Mouse (Mus musculus): Measurements from ENCODE around the gene Tnfrsf13b. TPM values are rescaled to one million over a fixed set of nuclear protein-coding genes. Genes with fewer than 3 reads are reported as not detected.
A peak's percentile ranks its signal among the peaks of the same experiment; 100 is the strongest.
"Not testable (repeated sequence)": the region's sequence is repeated elsewhere in the genome, so short reads cannot be mapped to it uniquely, and the experiment has no call there.

Gene Tnfrsf13b
- polyA plus RNA-seq, 1 experiment from 2014 or later = 1.4 TPM

- Histone ChIP-seq H3K9me3 (replicated peaks) (no peaks in the 10 kb centered on the region), H3K27ac (no peak overlapping the region), H3K4me3 (replicated peaks) (no peak overlapping the region), H3K4me2 (no peak overlapping the region), H3K9ac (no peak overlapping the region), H3K4me1 (no peaks in the 10 kb centered on the region), H3K36me3 (peaks cover 100% of the 10 kb centered on the region), H3K27me3 (no peaks in the 10 kb centered on the region)
- no peak for ATAC-seq (replicated peaks; ENCODE audit: low FRiP score)
- 78% methylated on average over 11 of the region's 11 CpGs for WGBS
Observed at GRCm38 (mm10) chr11:61159796-61160732, 33.5 kb downstream of the Tnfrsf13b start.

GRCm38 (mm10) chr11:61161121-61161520 lies 34.6 kb downstream of the Tnfrsf13b start:
- Histone ChIP-seq H3K27ac (no peak overlapping the region), H3K4me2 (no peak overlapping the region), H3K4me3 (replicated peaks) (no peak overlapping the region), H3K36me3 (peaks cover 100% of the 10 kb centered on the region), H3K9ac (no peak overlapping the region), H3K4me1 (no peaks in the 10 kb centered on the region), H3K27me3 (no peaks in the 10 kb centered on the region), H3K9me3 (replicated peaks) (no peaks in the 10 kb centered on the region)
- WGBS = 90% methylated on average over 13 of the region's 13 CpGs
- ATAC-seq (replicated peaks; ENCODE audit: low FRiP score) = no peak

- H3K27me3 ChIP-seq = no peaks in the 10 kb centered on the region
- no peak overlapping the region for H3K4me3 ChIP-seq (replicated peaks)
- WGBS = 93% methylated on average over 14 of the region's 14 CpGs
- ATAC-seq (replicated peaks; ENCODE audit: low FRiP score) = no peak
- no peak overlapping the region for H3K27ac ChIP-seq
- no peaks in the 10 kb centered on the region for H3K9me3 ChIP-seq (replicated peaks)
- H3K9ac ChIP-seq = no peak overlapping the region
- no peaks in the 10 kb centered on the region for H3K4me1 ChIP-seq
- H3K36me3 ChIP-seq = peaks cover 100% of the 10 kb centered on the region
- H3K4me2 ChIP-seq = no peak overlapping the region
Observed at GRCm38 (mm10) chr11:61162776-61163175, 36.2 kb downstream of the Tnfrsf13b start.

- no peaks in the 10 kb centered on the region for H3K4me1 ChIP-seq
- peaks cover 98% of the 10 kb centered on the region for H3K36me3 ChIP-seq
- no peaks in the 10 kb centered on the region for H3K9me3 ChIP-seq (replicated peaks)
- H3K4me2 ChIP-seq = no peak overlapping the region
- no peak overlapping the region for H3K4me3 ChIP-seq (replicated peaks)
- no peak overlapping the region for H3K27ac ChIP-seq
- WGBS = 95% methylated on average over 3 of the region's 3 CpGs
- H3K27me3 ChIP-seq = no peaks in the 10 kb centered on the region
- no peak overlapping the region for H3K9ac ChIP-seq
- ATAC-seq (replicated peaks; ENCODE audit: low FRiP score) = no peak
Observed at GRCm38 (mm10) chr11:61163341-61163740, 36.8 kb downstream of the Tnfrsf13b start.

- H3K27ac ChIP-seq = no peak overlapping the region
- no peaks in the 10 kb centered on the region for H3K9me3 ChIP-seq (replicated peaks)
- H3K36me3 ChIP-seq = peaks cover 87% of the 10 kb centered on the region
- no peak overlapping the region for H3K4me3 ChIP-seq (replicated peaks)
- H3K27me3 ChIP-seq = no peaks in the 10 kb centered on the region
- H3K4me1 ChIP-seq = 0 out of 2 replicates have a peak, but pooled peaks cover 5% of the 10 kb centered on the region
- no peak overlapping the region for H3K4me2 ChIP-seq
- 90% methylated on average over 6 of the region's 6 CpGs for WGBS
- no peak for ATAC-seq (replicated peaks; ENCODE audit: low FRiP score)
- H3K9ac ChIP-seq = no peak overlapping the region
Observed at GRCm38 (mm10) chr11:61164366-61164765, 37.8 kb downstream of the Tnfrsf13b start.

GRCm38 (mm10) chr11:61164881-61165280 lies 38.3 kb downstream of the Tnfrsf13b start:
- Histone ChIP-seq H3K27me3 (no peaks in the 10 kb centered on the region), H3K4me3 (replicated peaks) (no peak overlapping the region), H3K4me2 (no peak overlapping the region), H3K36me3 (peaks cover 82% of the 10 kb centered on the region), H3K9me3 (replicated peaks) (no peaks in the 10 kb centered on the region), H3K27ac (no peak overlapping the region), H3K4me1 (0 out of 2 replicates have a peak, but pooled peaks cover 6% of the 10 kb centered on the region), H3K9ac (no peak overlapping the region)
- WGBS = 93% methylated on average over 10 of the region's 10 CpGs
- no peak for ATAC-seq (replicated peaks; ENCODE audit: low FRiP score)

GRCm38 (mm10) chr11:61170184-61170583 lies 43.6 kb downstream of the Tnfrsf13b start:
- Histone ChIP-seq H3K4me3 (replicated peaks) (no peak overlapping the region), H3K27ac (no peak overlapping the region), H3K36me3 (peaks cover 34% of the 10 kb centered on the region), H3K9ac (no peak overlapping the region), H3K4me1 (peaks cover 27% of the 10 kb centered on the region), H3K4me2 (no peak overlapping the region), H3K27me3 (no peaks in the 10 kb centered on the region), H3K9me3 (replicated peaks) (no peaks in the 10 kb centered on the region)
- 81% methylated on average over 5 of the region's 5 CpGs for WGBS
- ATAC-seq (replicated peaks; ENCODE audit: low FRiP score) = no peak

GRCm38 (mm10) chr11:61173477-61173876 lies 46.9 kb downstream of the Tnfrsf13b start:
- H3K27me3 ChIP-seq; ATAC-seq (replicated peaks; ENCODE audit: low FRiP score); H3K9me3 ChIP-seq (replicated peaks); H3K27ac ChIP-seq; H3K36me3 ChIP-seq: not testable (repeated sequence)
- H3K4me1 ChIP-seq = peaks cover 27% of the 10 kb centered on the region
- H3K4me3 ChIP-seq (replicated peaks) = peak overlapping the region; percentile 68
- WGBS = 32% methylated on average over 15 of the region's 15 CpGs
- H3K9ac ChIP-seq = peak overlapping the region; percentile 93; the same call in 1 of the 2 replicates
- peak overlapping the region; percentile 63 for H3K4me2 ChIP-seq

GRCm38 (mm10) chr11:61174291-61174820 lies 47.8 kb downstream of the Tnfrsf13b start:
- peak; percentile 44 for ATAC-seq (replicated peaks; ENCODE audit: low FRiP score)
- WGBS = under 1% methylated on average over 28 of the region's 28 CpGs
- peak overlapping the region; percentile 96 for H3K27ac ChIP-seq
- H3K4me1 ChIP-seq = peaks cover 22% of the 10 kb centered on the region
- H3K4me2 ChIP-seq = peak overlapping the region; percentile 63
- 0 out of 2 replicates have a peak, but pooled peaks cover 4% of the 10 kb centered on the region for H3K36me3 ChIP-seq
- no peaks in the 10 kb centered on the region for H3K9me3 ChIP-seq (replicated peaks)
- H3K4me3 ChIP-seq (replicated peaks) = peak overlapping the region; percentile 68
- H3K27me3 ChIP-seq = no peaks in the 10 kb centered on the region
- H3K9ac ChIP-seq = peak overlapping the region; percentile 93

DNA sequence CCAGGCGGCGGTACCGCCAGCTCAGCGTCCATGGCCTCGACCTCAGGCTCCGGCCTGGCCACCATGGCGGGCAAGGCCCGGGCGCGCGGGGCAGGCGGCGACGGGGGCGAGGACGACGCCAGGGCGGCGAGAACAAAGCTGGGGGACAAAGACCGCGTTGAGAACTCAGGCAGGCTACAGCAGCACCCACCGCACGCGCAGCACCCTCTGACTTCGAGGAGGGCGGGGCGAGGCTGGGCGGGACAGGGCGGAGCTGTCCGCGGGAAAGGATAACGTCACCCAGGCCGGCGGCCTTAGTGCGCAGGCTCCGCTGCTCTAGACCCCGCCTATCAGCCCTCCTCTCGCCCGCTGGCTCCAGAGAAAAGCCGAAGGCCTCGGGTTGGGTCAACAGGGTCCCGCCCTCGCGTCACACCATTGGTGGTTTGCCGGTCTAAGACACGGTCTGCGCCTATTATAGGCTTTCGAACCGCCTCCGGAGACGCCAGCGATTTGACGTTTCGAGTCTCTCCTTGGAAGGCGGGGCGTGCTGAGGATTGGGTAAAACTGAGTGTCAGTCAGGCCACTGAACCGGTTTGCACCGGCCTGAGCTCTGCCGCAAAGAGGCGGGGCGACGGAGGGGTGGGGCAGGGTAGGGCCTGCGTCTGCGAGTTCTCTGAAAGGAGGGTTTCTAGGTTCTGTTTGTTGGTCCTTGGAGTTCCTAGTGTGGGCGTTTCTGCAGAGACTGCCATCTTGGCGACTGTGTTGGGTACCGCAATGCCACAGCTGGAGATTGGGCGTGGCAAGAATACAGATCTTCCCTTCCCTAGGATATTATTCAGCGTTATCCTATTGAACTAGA lies 48.5 kb downstream of the Tnfrsf13b start, which contains the start of gene Usp22:
Gene Usp22, minus strand, starts transcription at position 235 of the 838 bp plus-strand sequence.
- Histone ChIP-seq H3K4me1 (peaks cover 21% of the 10 kb centered on the region), H3K27me3 (no peaks in the 10 kb centered on the region), H3K27ac (peak within 1 kb of the TSS; percentile 96), H3K4me2 (peak within 1 kb of the TSS; percentile 63), H3K36me3 (0 out of 2 replicates have a peak, but pooled peaks cover 4% of the 10 kb centered on the region), H3K4me3 (replicated peaks) (peak within 1 kb of the TSS; percentile 68), H3K9ac (peak within 1 kb of the TSS; percentile 93), H3K9me3 (replicated peaks) (no peaks in the 10 kb centered on the region)
- ATAC-seq (replicated peaks; ENCODE audit: low FRiP score) = peak; percentile 98
- under 1% methylated on average over 69 of the region's 69 CpGs for WGBS

DNA sequence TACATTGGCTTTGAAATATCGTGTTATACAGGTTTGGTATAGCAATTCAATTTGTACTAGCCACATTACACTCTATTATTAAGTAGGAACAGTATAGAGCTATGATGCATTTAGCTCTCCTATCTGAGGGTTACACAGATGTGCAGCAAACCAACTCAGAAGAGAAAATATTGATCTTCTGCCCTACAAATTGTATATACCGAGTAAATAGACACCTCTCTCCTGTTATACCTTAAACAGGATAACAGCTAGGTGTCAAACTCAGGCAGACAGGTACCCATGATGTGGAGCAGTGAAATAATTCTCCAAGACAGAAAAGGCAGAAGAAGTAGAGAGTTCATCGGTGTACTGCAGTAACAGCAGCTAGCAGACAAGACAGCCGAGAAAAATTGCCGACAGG lies 49.2 kb downstream of the Tnfrsf13b start:
- H3K27me3 ChIP-seq = no peaks in the 10 kb centered on the region
- H3K36me3 ChIP-seq = 0 out of 2 replicates have a peak, but pooled peaks cover 4% of the 10 kb centered on the region
- no peaks in the 10 kb centered on the region for H3K9me3 ChIP-seq (replicated peaks)
- WGBS = 77% methylated on average over 5 of the region's 5 CpGs
- no peak overlapping the region for H3K9ac ChIP-seq
- no peak for ATAC-seq (replicated peaks; ENCODE audit: low FRiP score)
- H3K4me1 ChIP-seq = peaks cover 21% of the 10 kb centered on the region
- peak overlapping the region; percentile 68 for H3K4me3 ChIP-seq (replicated peaks)
- H3K27ac ChIP-seq = no peak overlapping the region
- H3K4me2 ChIP-seq = peak overlapping the region; percentile 59

All from kidney, embryonic 15.5 days (tissue).